8 mouse cellular contexts compared by ENCODE assay signal in genomic region chr6:134830776-134831175, GRCm38 (mm10). TPM values are rescaled to one million over a fixed set of nuclear protein-coding genes. Genes with fewer than 3 reads are reported as not detected.
DNase-seq lines count a peak whose midpoint lies in the region; TF ChIP-seq lines count a peak whose summit lies in the region.

No protein-coding gene starts in this region.

- H3K36me3 ChIP-seq in liver, adult 2 months (ENCODE audit: control insufficient read depth, insufficient read depth, low read length) = no peaks in the 10 kb centered on the region; the same call in 1 of the 2 replicates

- peaks cover 9% of the 10 kb centered on the region; the same call in 1 of the 2 replicates for H3K79me2 ChIP-seq in liver, adult 2 months (ENCODE audit: control insufficient read depth, insufficient read depth, low read length)

- no peak for DNase-seq in gastrocnemius, adult 2 months
- no peak for DNase-seq in gastrocnemius, postnatal 4 days (ENCODE audit: low spot score in 2 of 2)
- DNase-seq in thymus, postnatal 4 days = peak; percentile 18
- no peak for DNase-seq in thymus, postnatal 36 days
- peak; percentile 18 for DNase-seq in liver, adult 2 months (ENCODE audit: extremely low read depth, low read depth, low spot score)
- DNase-seq in right cerebral cortex, postnatal 36 days (ENCODE audit: low spot score in 2 of 2) = no peak
- no peak for DNase-seq in layer of hippocampus, adult 9-11 months
- DNase-seq in frontal cortex, adult 2 months (ENCODE audit: extremely low spot score in 1 of 2, low spot score in 1 of 2) = no peak

- peaks cover 6% of the 10 kb centered on the region; the same call in 1 of the 2 replicates for H3K4me1 ChIP-seq in liver, adult 2 months (ENCODE audit: control insufficient read depth, insufficient read depth, low read length)

- H3K4me3 ChIP-seq in gastrocnemius, adult 2 months = peak overlapping the region; percentile 78
- peak overlapping the region; percentile 72 for H3K4me3 ChIP-seq in liver, adult 2 months (ENCODE audit: insufficient read depth, low read depth, low read length)

- under 1% methylated on average over 10 of the region's 10 CpGs for WGBS in liver, adult 2 months

- H3K27ac ChIP-seq in gastrocnemius, adult 2 months = peak overlapping the region; percentile 98
- peak overlapping the region; percentile 86 for H3K27ac ChIP-seq in liver, adult 2 months (replicated peaks; ENCODE audit: insufficient read depth, low read depth, low read length)

- intact Hi-C loops in gastrocnemius, adult 2 months (cut with DNase I) = no loop called here

- TF ChIP-seq POLR2A in liver, adult 2 months (IDR thresholded peaks at IDR 0.05; ENCODE audit: extremely low read depth, insufficient read depth, low read length) = no peak

- no peak for TF ChIP-seq CTCF in gastrocnemius, adult 2 months (IDR thresholded peaks at IDR 0.05)
- no peak for TF ChIP-seq CTCF in liver, adult 2 months (IDR thresholded peaks at IDR 0.05; ENCODE audit: low read depth, low read length)

- H3K27me3 ChIP-seq in liver, adult 2 months (ENCODE audit: control insufficient read depth, insufficient read depth, low read length) = no peaks in the 10 kb centered on the region

- peak overlapping the region; percentile 86 for H3K9ac ChIP-seq in liver, adult 2 months (ENCODE audit: low read depth, low read length)

RNA-seq across cellular contexts. Expression of gene Crebl2, which starts 0.8 kb away (rescaled TPM):
- 10 to 100 TPM; 10.4 to 10.9 TPM for total RNA-seq in gastrocnemius, adult 2 months (2021)
- 1 to 10 TPM; 4.1 to 4.7 TPM for total RNA-seq in gastrocnemius, postnatal 4 days (2021)
- total RNA-seq in liver, adult 2 months (2014; rRNA removed) = 48.5 and 49.5 TPM in 2 replicates
- 20.9 and 23.2 TPM in 2 replicates for polyA plus RNA-seq in liver, adult 2 months (2012; rRNA removed)
- polyA plus RNA-seq in frontal cortex, adult 2 months (2012; rRNA removed) = 29.2 and 30.2 TPM in 2 replicates

RNA-seq across cellular contexts. Expression of gene Dusp16, which starts 38.4 kb away (rescaled TPM):
- total RNA-seq in gastrocnemius, adult 2 months (2021) = 10 to 100 TPM; 11.4 to 19.4 TPM
- 10 to 100 TPM; 27.8 to 29.7 TPM for total RNA-seq in gastrocnemius, postnatal 4 days (2021)
- total RNA-seq in liver, adult 2 months (2014; rRNA removed) = 19.7 and 21.1 TPM in 2 replicates
- 17.4 and 20.0 TPM in 2 replicates for polyA plus RNA-seq in liver, adult 2 months (2012; rRNA removed)
- polyA plus RNA-seq in frontal cortex, adult 2 months (2012; rRNA removed) = 7.3 and 8.4 TPM in 2 replicates

Comparison
In these comparisons a context has a peak if more than half of its experiments do, and no peak if none do; other contexts are left out.
1. DNase-seq: peak in thymus, postnatal 4 days (single experiment) and liver, adult 2 months (single experiment); none in gastrocnemius, adult 2 months (single experiment), gastrocnemius, postnatal 4 days (0 of 2), thymus, postnatal 36 days (0 of 2), right cerebral cortex, postnatal 36 days (0 of 2), layer of hippocampus, adult 9-11 months (single experiment) and frontal cortex, adult 2 months (0 of 2).